Comparison of ENCODE assay signal across 1 mouse cellular context in the genomic region with DNA sequence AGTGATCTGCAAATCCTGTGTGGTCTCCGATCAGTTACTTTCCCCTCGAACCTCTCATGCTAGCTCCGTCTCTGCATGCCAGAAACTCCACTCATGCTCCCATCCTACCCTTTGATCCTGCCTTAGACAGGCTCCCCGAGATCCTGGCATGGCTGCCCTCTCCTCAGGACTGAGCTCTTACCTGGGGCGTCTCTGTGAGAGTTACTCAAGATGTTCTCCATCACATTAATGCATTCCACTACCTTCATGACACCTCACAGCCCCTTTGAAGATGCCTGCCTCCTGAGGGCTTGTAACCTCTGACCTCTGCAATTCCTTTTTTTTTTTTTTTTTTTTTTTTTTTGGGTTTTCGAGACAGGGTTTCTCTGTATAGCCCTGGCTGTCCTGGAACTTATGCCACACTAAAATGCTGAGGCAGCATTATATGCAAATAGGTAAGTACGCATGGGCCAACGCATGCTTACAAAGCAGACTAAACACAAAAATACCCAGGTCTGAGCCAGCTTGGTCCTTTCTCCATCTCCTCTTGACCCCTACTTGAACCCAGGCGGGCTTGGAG.
TF ChIP-seq lines count a peak whose summit lies in the region.

No protein-coding gene starts in this region.

TF ChIP-seq in MEL, 35 proteins besides CTCF, POLR2A, EP300 and RAD21 (continued from another document):
- TF ChIP-seq MAFK (IDR thresholded peaks at IDR 0.05; ENCODE audit: borderline replicate concordance, low read depth, low read length): peak; percentile 65; the same call in 1 of the 2 replicates
TF ChIP-seq in MEL: peak in this region for 1.
